Mouse (Mus musculus) T-cell, adult 2 months (primary cell): ENCODE measurements around the gene 1700021F07Rik.

Experiments used
- DNase-seq: peaks from one replicate; pipeline ENCODE4 v3.0.0; 2022; ENCODE audit warnings: low spot score

The 1700021F07Rik gene

DNA sequence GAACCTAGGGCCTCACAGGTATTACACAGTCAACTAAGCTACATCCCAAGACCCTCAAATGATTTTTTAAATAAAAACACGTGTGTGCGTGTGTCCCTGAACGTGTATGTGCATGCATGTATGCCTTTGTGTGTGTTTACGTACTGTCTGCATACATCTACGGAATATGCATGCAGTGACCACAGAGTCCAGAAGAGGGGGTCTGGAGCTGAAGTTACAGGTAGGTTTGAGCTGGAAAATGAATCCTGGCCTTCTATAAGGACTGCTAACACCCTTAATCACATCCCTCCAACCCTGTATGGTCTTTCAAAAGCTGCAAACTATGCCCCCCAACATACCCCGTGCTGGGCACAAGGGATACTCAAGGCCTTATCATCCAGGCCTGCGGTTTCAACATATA, 41.0 kb downstream of the 1700021F07Rik start:
- no peak for DNase-seq

DNA sequence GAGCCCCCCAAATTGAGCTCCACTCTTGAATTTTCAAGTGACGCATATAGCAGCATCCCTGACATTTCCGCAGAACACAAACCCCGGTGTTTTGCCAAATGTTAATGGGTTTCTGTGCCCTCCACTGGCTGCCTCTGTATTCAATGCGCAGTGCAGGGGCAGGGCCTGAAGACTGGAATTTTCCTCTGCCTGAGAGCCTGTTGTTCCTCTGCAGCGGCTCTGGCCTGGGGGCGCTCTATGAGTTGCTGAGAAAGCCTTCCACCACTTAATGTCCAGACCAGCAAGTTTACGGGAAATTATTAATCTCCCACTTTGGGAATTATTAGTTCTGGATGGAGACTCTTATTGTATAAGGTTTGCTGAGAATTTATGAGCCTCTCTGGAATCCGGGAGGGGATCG, 41.8 kb downstream of the 1700021F07Rik start:
- no peak for DNase-seq
